Mouse (Mus musculus) adipocyte (in vitro differentiated cells): ENCODE results near the gene Actl6b.
A peak's percentile ranks its signal among the peaks of the same experiment; 100 is the strongest.
"Not testable (repeated sequence)": the region's sequence is repeated elsewhere in the genome, so short reads cannot be mapped to it uniquely, and the experiment has no call there.

Experiments
- DNase-seq: peaks from one replicate; pipeline ENCODE4 v3.0.0-alpha.2; 2016; ENCODE audit warnings: low spot score

Gene Actl6b

GRCm38 (mm10) chr5:137607860-137608653, 54.7 kb downstream of the Actl6b start:
- no peak for DNase-seq

DNA sequence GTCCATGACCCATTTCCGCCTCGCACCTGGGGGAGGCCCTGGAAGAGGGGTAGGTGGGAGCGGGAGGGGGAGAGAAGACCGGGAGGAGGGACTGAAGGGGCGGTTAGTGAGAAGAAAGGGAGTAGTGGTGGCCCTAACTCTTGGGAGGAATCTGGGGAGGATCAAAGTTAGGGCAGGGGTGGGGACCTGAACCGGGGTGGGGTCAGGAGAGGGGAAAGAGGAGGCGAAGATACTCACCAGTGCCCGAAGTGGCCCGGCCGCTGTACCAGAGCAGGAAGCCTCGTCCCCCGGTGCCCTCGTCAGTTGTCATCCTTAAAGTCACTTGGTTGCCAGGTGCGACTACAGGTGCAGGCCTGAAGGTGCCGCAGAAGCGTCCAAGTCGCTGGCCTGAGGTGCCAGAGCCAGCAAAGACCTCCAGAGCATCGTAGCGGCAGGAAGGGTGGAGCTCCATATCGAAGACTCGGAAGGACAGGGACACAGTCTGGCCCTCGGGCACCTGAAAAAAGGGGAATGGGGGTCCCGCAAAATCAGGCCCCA, 55.4 kb downstream of the Actl6b start:
- DNase-seq = no peak

DNA sequence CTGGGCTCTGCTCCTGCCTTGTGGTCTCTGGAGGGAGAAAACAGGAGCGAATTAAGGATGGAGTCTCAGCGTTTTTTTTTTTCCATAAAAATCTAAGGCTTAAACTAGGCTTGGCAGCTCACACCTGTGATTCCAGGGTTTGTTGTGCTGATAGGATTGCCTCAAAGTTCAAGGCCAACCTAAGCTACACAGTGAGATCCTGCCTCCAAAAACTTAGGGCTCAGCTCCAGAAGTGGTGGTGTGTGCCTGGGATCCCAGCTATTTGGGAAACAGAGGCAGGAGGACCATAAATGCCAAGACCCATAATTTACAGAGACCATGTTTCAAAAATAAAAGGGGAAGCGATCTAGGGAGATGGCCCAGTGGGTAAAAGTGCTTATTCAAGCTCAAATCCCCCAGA, 56.0 kb downstream of the Actl6b start:
- no peak for DNase-seq

GRCm38 (mm10) chr5:137610056-137610455, 56.7 kb downstream of the Actl6b start:
- DNase-seq = peak; percentile 57

GRCm38 (mm10) chr5:137610548-137611244, 57.4 kb downstream of the Actl6b start:
- peak; percentile 86 for DNase-seq

DNA sequence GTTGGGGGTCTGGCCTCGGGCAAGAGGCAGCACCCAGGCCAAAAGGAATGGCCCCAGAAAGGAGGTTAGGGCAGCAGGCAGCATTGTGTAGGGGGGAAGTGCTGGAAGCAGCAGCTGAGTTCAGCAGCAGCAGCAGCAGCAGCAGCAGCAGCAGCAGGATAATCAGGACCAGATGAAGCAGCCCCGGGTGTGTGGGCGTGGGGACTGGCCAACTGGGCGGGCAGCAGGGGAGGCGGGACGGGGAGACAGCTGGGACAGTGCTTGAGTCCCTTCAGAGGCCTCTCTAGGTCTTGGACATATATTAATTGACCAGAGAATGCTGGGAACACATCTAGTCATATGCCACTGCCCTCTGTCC, 57.9 kb downstream of the Actl6b start:
- peak; percentile 86 for DNase-seq

DNA sequence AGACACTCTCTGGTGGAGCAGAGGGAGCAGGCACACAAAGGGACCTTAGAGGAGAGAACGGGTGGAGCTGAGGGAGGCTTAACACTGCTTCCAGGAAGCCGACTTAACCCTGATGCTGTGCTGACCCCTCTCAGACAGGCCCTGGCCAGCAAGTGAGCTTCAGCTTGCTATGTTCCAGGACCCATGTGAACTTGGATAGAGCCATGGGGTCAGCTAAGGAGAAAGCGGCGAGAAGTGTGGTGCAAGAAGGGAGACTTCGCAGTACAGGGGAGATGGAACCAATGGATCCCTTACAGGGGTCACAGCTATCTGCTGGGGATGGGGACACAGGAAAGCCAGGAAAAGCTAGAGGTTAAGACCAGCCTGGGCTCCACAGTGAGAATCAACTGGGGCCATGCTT, 59.8 kb downstream of the Actl6b start:
- no peak for DNase-seq

GRCm38 (mm10) chr5:137613550-137613949, 60.2 kb downstream of the Actl6b start, which contains the start of gene Pcolce:
TSS of gene Pcolce (minus strand) at chr5:137613784.
- DNase-seq = peak; percentile 54

- not testable (repeated sequence) for DNase-seq
These were observed 61.6 kb downstream of the Actl6b start for GRCm38 (mm10) chr5:137614921-137615320.

DNA sequence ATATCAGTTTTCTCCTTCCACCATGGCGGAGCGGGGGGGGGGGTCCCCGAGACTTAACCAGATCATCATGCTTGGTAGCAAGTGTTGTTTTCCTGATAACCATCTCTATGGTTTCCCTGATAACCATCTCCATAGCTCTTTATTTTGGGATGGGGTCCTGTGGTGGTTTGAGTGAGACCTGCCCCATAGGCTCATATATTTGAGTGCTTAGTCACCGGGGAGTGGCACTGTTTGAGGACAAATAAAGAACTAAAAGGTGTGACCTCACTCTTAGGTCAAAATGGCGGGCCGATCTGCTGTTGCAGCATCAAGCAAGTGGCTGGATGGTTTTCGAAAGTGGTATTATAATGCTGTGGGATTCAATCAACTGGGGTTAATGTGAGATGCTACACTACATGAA, 62.0 kb downstream of the Actl6b start:
- DNase-seq = no peak
